Mouse (Mus musculus) neural tube, embryonic 12.5 days (tissue): ENCODE results near the gene Mageb18. TPM values are rescaled to one million over a fixed set of nuclear protein-coding genes. Genes with fewer than 3 reads are reported as not detected.
"Not testable (repeated sequence)": the region's sequence is repeated elsewhere in the genome, so short reads cannot be mapped to it uniquely, and the experiment has no call there.

ENCODE experiments used
- ATAC-seq: fragments of 200-750 bp; cut with Nextera tagmentation; 2 replicates; pipeline ENCODE4 v1.8.0; 2017; ENCODE audit warnings: low read depth, mild to moderate bottlenecking, moderate TSS enrichment, moderate library complexity; ENCODE audit not compliant: low FRiP score
- H3K27ac ChIP-seq: fragments of 300-500 bp; sonication (generic); 2 replicates; pipeline ENCODE4 v1.5.1; 2016
- H3K27me3 ChIP-seq: fragments of 300-500 bp; sonication (generic); replicated peaks from 2 replicates; pipeline ENCODE4 v1.6.1; 2016; ENCODE audit warnings: mild to moderate bottlenecking
- H3K36me3 ChIP-seq: fragments of 300-500 bp; sonication (generic); 2 replicates; pipeline ENCODE4 v1.6.1; 2016; ENCODE audit warnings: mild to moderate bottlenecking
- H3K4me1 ChIP-seq: fragments of 300-500 bp; sonication (generic); 2 replicates; pipeline ENCODE4 v1.6.1; 2016
- H3K4me2 ChIP-seq: fragments of 300-500 bp; sonication (generic); replicated peaks from 2 replicates; pipeline ENCODE4 v1.6.1; 2016; ENCODE audit warnings: mild to moderate bottlenecking
- H3K4me3 ChIP-seq: fragments of 300-500 bp; sonication (generic); 2 replicates; pipeline ENCODE4 v1.5.1; 2016
- H3K9ac ChIP-seq: fragments of 300-500 bp; sonication (generic); 2 replicates; pipeline ENCODE4 v1.6.1; 2016; ENCODE audit warnings: mild to moderate bottlenecking
- H3K9me3 ChIP-seq: fragments of 300-500 bp; sonication (generic); 2 replicates; pipeline ENCODE4 v1.6.1; 2016; ENCODE audit warnings: mild to moderate bottlenecking
- WGBS: fragments of 180-500 bp; shearing (Covaris S2); methylation state at CpG from one replicate; pipeline ENCODE4 v1.1.7; 2016; 5-methylcytosine and 5-hydroxymethylcytosine counted together
- polyA plus RNA-seq: library from polyadenylated mRNA; unstranded; fragments of >200 nt; fragmentation: Nextera tagmentation; extraction: Ambion mirVana; gene quantifications from 2 replicates; pipeline ENCODE4 v1.2.1, GENCODE M21; 2016

The Mageb18 gene
- not detected in 2 replicates for polyA plus RNA-seq

- no peaks in the 10 kb centered on the region for H3K9me3 ChIP-seq
- no peaks in the 10 kb centered on the region for H3K27me3 ChIP-seq
- 65% methylated on average over 1 of the region's 1 CpGs for WGBS
- no peak for ATAC-seq
- H3K9ac ChIP-seq = no peak within 1 kb of the TSS
- H3K4me2 ChIP-seq = no peak within 1 kb of the TSS
- no peaks in the 10 kb centered on the region for H3K4me1 ChIP-seq
- H3K27ac ChIP-seq = no peak within 1 kb of the TSS
- no peaks in the 10 kb centered on the region for H3K36me3 ChIP-seq
- H3K4me3 ChIP-seq = no peak within 1 kb of the TSS
Observed at GRCm38 (mm10) chrX:92599472-92599871, at the start of gene Mageb18. Gene Mageb18, minus strand, starts transcription at chrX:92599572.

GRCm38 (mm10) chrX:92612788-92613187 is 13.4 kb upstream of the Mageb18 start:
- Histone ChIP-seq H3K36me3 (no peaks in the 10 kb centered on the region), H3K9me3 (no peaks in the 10 kb centered on the region), H3K4me3 (no peak overlapping the region), H3K27ac (no peak overlapping the region), H3K4me2 (no peak overlapping the region), H3K4me1 (no peaks in the 10 kb centered on the region), H3K9ac (no peak overlapping the region), H3K27me3 (no peaks in the 10 kb centered on the region)
- no peak for ATAC-seq
- 89% methylated on average over 3 of the region's 3 CpGs for WGBS

DNA sequence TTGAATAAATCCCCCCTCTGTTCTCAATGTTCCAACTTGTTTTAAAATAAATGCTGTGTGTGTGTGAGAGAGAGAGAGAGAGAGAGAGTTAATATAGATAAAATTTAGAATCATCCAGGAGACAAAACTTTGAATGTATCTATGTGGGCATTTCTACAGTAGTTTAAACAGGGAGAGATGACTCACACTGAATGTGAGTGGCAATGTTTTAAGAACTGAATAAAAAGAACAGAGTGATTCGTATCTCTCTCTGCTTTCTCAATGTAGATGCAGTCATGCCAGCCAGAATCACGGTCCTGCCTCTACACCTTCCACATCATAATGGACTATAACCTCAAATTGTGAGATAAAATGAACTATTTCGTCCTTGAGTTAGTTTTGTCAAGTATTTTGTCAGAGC is 11.1 kb upstream of the Mageb18 start:
- no peak overlapping the region for H3K9ac ChIP-seq
- no peaks in the 10 kb centered on the region for H3K9me3 ChIP-seq
- no peaks in the 10 kb centered on the region for H3K27me3 ChIP-seq
- no peak overlapping the region for H3K27ac ChIP-seq
- H3K4me3 ChIP-seq = no peak overlapping the region
- WGBS = 72% methylated on average over 3 of the region's 3 CpGs
- no peaks in the 10 kb centered on the region for H3K4me1 ChIP-seq
- no peak overlapping the region for H3K4me2 ChIP-seq
- no peak for ATAC-seq
- no peaks in the 10 kb centered on the region for H3K36me3 ChIP-seq

- WGBS = 55% methylated on average over 4 of the region's 4 CpGs
- ATAC-seq = no peak
Observed at GRCm38 (mm10) chrX:92597324-92597723, 2.0 kb downstream of the Mageb18 start.

DNA sequence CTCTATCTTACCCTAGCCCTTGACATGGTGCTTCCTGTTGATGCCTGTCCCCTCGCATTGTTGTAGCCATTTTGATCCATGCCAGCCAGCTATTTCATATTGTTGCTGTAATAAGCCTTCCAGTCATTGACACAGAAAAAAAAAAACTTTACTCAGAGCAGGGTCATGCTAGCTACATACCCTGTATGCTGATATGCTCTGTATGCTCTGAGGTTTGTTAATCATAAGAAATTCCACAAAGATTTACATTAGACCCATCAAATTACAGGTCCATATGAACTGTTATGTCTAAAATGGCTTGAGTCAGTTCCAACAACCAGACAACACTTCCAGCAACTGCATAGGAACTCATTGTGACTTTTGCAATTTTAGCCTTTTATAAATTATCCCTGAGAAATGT is 71.5 kb downstream of the Mageb18 start:
- Histone ChIP-seq H3K27me3 (no peaks in the 10 kb centered on the region), H3K4me1 (no peaks in the 10 kb centered on the region), H3K36me3 (no peaks in the 10 kb centered on the region), H3K27ac (no peak overlapping the region), H3K4me2 (no peak overlapping the region), H3K4me3 (no peak overlapping the region), H3K9ac (no peak overlapping the region), H3K9me3 (no peaks in the 10 kb centered on the region)
- WGBS = 81% methylated on average over 1 of the region's 1 CpGs
- no peak for ATAC-seq

More at GRCm38 (mm10) chrX:92597324-92597723, 2.0 kb downstream of the Mageb18 start:
- H3K4me2 ChIP-seq = no peak overlapping the region
- no peaks in the 10 kb centered on the region for H3K4me1 ChIP-seq
- no peak overlapping the region for H3K27ac ChIP-seq
- no peak overlapping the region for H3K4me3 ChIP-seq
- H3K9me3 ChIP-seq = no peaks in the 10 kb centered on the region
- H3K27me3 ChIP-seq = no peaks in the 10 kb centered on the region
- H3K36me3 ChIP-seq = no peaks in the 10 kb centered on the region
- H3K9ac ChIP-seq = no peak overlapping the region

DNA sequence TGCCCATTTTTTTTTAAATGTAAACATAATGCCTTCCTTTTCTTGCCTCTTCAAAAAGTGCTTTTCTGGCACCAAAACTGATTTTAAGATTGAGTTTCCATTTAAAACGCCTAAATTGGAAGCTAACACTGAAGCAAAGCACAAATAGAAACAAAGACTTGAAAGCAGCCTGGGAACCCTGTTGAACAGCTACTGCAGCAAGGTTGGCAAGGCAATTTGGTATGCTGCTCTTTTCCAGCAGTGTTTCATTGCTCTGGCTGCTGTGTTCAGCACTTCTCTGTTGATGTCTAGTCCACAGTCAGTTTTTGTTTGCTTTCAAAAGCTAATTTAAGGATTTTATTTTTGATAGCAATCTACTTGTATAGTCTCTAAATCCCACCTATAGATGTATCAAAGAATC is 101.1 kb downstream of the Mageb18 start:
- Histone ChIP-seq H3K9me3 (no peaks in the 10 kb centered on the region), H3K27ac (no peak overlapping the region), H3K4me3 (no peak overlapping the region), H3K27me3 (no peaks in the 10 kb centered on the region), H3K9ac (no peak overlapping the region), H3K4me1 (no peaks in the 10 kb centered on the region), H3K36me3 (no peaks in the 10 kb centered on the region), H3K4me2 (no peak overlapping the region)
- no peak for ATAC-seq
- WGBS = 39% methylated on average over 1 of the region's 1 CpGs

GRCm38 (mm10) chrX:92489649-92490048 is 109.7 kb downstream of the Mageb18 start, which contains the start of gene Gm5941:
Gene Gm5941, plus strand, starts transcription at chrX:92489949.
- not testable (repeated sequence) for ATAC-seq, H3K27me3 ChIP-seq, H3K9ac ChIP-seq, H3K4me3 ChIP-seq, H3K9me3 ChIP-seq, H3K27ac ChIP-seq, H3K4me1 ChIP-seq, H3K36me3 ChIP-seq, H3K4me2 ChIP-seq
- WGBS = 85% methylated on average over 4 of the region's 4 CpGs

GRCm38 (mm10) chrX:92464773-92465172 is 134.6 kb downstream of the Mageb18 start:
- Histone ChIP-seq H3K9ac (no peak overlapping the region), H3K4me3 (no peak overlapping the region), H3K36me3 (no peaks in the 10 kb centered on the region), H3K9me3 (no peaks in the 10 kb centered on the region), H3K4me1 (no peaks in the 10 kb centered on the region), H3K27ac (no peak overlapping the region), H3K27me3 (no peaks in the 10 kb centered on the region), H3K4me2 (no peak overlapping the region)
- no peak for ATAC-seq
- WGBS = 65% methylated on average over 4 of the region's 4 CpGs

DNA sequence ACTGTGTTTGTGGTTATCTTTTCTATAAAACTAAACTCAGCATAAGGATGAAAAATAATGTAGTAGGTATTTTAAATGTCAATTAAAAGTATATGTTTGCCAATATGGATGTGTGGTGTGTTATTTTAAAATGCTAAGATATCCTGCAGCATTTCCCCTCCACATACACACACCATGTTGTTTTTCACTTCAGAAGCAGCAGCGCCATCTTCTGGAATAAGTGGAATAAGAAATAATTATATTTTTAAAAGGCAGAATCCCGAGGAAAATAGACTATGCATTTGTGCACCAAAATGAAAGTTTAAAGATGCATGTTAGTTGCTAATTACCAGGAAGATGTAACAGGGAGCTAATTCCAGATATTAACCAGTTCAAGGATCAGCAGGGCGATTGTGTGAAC is 138.9 kb downstream of the Mageb18 start:
- no peaks in the 10 kb centered on the region for H3K27me3 ChIP-seq
- no peaks in the 10 kb centered on the region for H3K36me3 ChIP-seq
- WGBS = 36% methylated on average over 3 of the region's 3 CpGs
- no peaks in the 10 kb centered on the region for H3K4me1 ChIP-seq
- ATAC-seq = no peak
- no peak overlapping the region for H3K4me3 ChIP-seq
- H3K9me3 ChIP-seq = no peaks in the 10 kb centered on the region
- H3K9ac ChIP-seq = no peak overlapping the region
- no peak overlapping the region for H3K4me2 ChIP-seq
- no peak overlapping the region for H3K27ac ChIP-seq

GRCm38 (mm10) chrX:92387384-92387783 is 212.0 kb downstream of the Mageb18 start:
- H3K9me3 ChIP-seq = no peaks in the 10 kb centered on the region
- no peak overlapping the region for H3K4me3 ChIP-seq
- ATAC-seq = no peak
- no peaks in the 10 kb centered on the region for H3K27me3 ChIP-seq
- no peak overlapping the region for H3K9ac ChIP-seq
- H3K27ac ChIP-seq = no peak overlapping the region
- H3K4me1 ChIP-seq = no peaks in the 10 kb centered on the region
- H3K4me2 ChIP-seq = no peak overlapping the region
- H3K36me3 ChIP-seq = no peaks in the 10 kb centered on the region

DNA sequence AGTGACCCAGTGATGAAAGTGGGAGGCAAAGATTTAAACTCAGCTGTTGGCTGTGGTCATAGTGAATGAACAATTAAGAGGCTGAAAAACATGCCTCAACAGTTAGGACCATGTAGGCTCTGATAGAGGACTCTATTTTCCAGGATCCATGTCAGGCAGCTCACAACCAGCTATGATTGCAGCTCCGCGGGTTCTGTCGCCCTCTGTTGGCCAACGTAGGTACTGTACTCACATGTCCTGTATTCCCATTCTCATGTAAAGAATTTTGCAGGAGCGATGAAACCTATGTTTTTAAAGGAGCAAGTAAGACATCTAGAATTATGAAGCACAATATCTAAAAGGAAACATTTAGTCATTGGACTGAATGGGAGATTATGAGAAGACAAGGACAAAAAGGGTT is 256.4 kb downstream of the Mageb18 start:
- Histone ChIP-seq H3K27me3 (no peaks in the 10 kb centered on the region), H3K36me3 (no peaks in the 10 kb centered on the region), H3K9me3 (no peaks in the 10 kb centered on the region), H3K9ac (no peak overlapping the region), H3K4me1 (no peaks in the 10 kb centered on the region), H3K4me3 (no peak overlapping the region), H3K27ac (no peak overlapping the region), H3K4me2 (no peak overlapping the region)
- 16% methylated on average over 5 of the region's 5 CpGs for WGBS
- ATAC-seq = no peak

- Histone ChIP-seq H3K9ac (no peak overlapping the region), H3K4me1 (no peaks in the 10 kb centered on the region), H3K27ac (no peak overlapping the region), H3K4me2 (no peak overlapping the region), H3K27me3 (no peaks in the 10 kb centered on the region), H3K4me3 (no peak overlapping the region), H3K9me3 (no peaks in the 10 kb centered on the region), H3K36me3 (no peaks in the 10 kb centered on the region)
- 77% methylated on average over 6 of the region's 6 CpGs for WGBS
- ATAC-seq = no peak
Observed at GRCm38 (mm10) chrX:92340906-92341305, 258.5 kb downstream of the Mageb18 start.

DNA sequence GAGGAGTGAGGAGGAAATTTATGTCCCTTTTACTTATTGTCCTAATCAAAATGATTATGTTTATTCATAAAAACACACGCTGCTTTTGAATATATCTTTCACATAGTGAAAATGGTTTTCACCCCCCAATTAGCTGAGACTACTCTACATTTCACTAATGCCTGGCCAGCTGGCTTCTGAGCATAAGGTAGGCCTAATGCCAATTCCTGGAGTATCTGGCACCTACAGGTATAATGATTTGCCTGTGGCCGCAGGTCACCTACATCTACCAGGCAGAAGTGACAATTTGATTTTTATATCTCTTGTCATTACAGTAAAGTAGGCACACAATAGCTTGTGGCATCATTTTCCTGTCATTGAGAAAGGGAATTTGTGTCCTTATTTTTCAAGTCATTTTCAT is 259.8 kb downstream of the Mageb18 start:
- H3K27me3 ChIP-seq = no peaks in the 10 kb centered on the region
- H3K36me3 ChIP-seq = no peaks in the 10 kb centered on the region
- H3K4me3 ChIP-seq = no peak overlapping the region
- no peak overlapping the region for H3K27ac ChIP-seq
- no peaks in the 10 kb centered on the region for H3K4me1 ChIP-seq
- WGBS = 81% methylated on average over 2 of the region's 2 CpGs
- no peak overlapping the region for H3K9ac ChIP-seq
- no peak for ATAC-seq
- no peaks in the 10 kb centered on the region for H3K9me3 ChIP-seq
- no peak overlapping the region for H3K4me2 ChIP-seq
